Mouse (Mus musculus) ovary, postnatal 14 days (tissue): ENCODE measurements at regions not wholly inside any gene's neighbourhood (a gene's known extent, or its start where the extent isn't known, plus 50 kb on each side); places are given as distances from the start of the nearest gene placed in this dataset.
A peak's percentile ranks its signal among the peaks of the same experiment; 100 is the strongest.

Experiments
- DNase-seq: peaks from one replicate; pipeline ENCODE4 v3.0.0; 2022; ENCODE audit warnings: low spot score

DNA sequence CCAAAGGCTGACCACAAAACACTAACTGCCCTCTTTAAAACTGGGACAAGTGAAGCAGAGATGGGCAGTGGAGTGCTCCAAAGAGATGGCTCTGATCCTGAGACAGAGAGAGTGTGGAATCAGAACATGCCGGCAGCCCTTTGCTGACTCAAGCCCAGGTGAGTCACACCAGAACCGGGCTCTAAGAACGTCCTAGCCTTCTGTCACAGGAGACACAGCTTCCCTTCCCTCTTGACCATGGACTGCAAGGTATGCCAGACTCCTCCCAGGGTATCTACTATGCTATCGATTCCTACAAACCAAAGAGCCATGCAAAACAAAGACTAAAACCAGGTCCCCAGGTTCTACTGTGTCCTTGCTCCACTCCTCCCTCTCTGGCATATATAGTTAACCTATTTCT lies 98.0 kb downstream of the Dhx15 start:
- no peak for DNase-seq

DNA sequence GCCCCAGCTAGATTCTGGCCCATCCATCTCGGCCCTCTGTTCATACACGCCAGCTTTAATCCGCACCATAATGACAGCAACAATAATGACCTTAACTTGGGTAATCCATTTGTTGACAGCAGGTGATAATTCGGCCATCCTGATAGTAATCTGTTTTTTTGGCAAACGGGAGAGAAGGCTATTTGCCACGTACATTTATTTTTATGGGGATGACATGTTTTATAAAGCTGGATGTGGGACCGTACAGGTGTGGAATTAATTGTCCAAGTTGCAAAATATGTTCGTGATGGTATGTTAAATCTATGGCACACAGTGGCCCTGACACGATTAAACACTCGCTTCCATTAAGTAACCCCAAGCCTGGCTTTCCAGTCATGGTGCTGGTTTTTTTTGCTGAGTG lies 102.2 kb downstream of the Dhx15 start:
- no peak for DNase-seq

DNA sequence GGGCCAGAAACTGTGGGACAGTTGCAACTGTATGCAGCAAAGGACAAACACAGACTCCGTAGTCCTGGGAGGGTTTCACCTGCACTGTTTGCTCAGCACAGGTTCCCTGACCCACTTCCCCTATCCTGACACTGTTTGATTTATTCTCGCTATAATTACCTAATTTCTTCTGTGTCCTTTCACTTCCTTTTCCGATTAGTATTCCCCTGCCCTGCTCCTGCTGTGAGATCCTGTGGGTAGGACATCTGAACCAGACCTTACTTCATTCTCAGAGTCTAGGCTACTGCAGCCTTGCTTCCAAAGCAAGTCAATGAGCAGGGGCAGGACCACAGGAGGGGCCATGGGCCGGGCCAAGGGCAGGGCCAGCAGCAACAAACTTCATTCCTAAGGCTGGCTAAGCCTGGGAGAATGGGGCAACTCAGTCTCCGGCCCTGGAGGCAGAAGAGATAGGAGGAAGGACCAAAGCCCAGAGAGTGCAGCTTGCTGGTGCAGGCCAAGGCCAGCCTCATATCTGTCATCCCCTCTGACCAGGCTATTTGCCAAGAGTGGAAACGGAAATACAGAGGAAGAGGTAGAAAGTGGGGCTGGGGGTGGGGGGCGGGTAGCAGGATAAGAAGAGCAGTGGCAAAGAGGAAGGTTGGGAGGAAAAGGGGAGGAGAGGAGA lies 103.4 kb downstream of the Dhx15 start:
- DNase-seq = no peak

DNA sequence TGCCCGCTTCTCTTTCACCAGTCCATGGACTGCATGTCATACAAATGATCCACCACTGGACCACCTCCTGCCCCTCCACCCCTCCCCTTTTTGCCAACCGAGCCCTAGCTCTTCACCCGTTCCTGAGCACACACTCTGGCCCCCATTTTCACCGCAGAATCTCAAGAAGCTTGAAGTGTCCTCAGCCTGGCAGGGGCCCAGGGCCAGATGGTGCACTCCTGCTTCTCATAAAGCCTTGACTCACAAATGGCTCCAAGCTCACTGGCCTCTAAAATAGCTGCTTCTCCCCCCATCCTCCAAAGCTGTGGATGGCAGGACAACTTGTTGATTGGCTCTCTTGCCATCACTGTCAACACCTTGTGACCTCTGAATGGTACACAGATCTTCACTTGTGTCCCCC lies 110.0 kb downstream of the Dhx15 start:
- DNase-seq = no peak

DNA sequence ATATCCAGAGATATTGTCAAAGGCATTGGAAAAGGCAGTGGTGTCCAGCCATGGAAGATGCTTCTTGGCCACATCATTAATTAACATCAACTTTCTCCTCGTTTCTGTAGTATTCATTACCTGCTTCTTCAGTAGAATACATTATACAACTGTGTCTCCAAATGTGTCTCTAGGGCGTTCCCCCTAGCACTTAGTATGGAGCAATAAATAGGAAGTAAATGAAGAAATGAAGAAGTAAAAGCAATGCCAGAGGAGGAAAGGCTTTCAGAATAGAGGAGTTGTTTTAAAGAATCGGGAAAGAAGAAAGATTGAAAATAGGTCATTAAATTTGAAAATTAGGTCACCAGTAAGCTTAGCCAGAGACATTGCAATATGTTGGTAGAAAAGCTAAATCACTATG lies 112.6 kb downstream of the Dhx15 start:
- no peak for DNase-seq

DNA sequence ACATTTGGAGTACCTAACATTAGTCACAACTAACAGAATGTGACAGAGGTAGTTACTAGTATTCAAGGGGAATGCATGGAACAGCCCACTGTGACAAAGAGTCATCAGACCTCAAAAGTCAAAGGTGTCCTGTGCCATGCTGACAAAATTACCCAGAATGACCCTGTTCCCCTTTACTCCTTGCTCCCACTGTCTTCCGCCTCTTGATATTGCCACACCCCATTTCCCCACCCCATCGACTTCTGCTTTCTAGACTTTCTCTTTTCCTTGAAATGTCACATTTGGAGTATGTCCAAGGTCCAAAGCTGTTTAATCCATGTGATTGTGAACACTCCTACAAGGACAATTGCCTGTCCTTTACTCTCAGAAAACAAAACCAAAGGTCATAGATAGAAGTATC lies 115.2 kb downstream of the Dhx15 start:
- no peak for DNase-seq

DNA sequence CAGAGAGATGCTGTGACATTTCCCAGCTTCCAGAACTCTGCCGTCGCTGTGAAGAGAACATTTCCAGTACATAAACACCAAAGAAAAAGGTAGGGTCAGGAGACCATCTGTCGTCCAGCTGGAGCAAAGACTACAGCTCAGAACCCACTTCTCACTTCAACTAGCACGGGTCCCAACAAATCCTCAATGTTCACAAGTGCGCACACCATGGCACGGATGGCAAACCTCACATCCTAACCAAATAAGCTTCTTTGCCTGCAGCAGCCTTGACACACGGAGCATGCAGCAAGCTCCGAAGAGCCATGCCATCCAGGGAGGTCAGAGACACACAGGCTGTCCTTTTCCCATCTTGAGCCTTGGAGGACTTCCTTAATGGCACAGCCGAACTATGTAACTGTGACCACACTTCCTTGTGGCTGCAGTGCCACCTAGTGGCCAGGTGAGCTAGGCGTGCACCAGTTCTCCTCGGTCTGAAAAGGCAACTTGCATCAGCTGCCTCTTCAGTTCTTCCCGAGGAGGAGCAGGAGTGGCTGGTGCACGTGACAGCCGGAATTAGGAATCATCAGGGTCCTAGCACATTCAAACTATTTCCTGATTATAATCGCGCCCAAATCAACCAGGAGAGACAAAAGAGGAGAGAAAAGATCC lies 125.4 kb downstream of the Dhx15 start:
- peak; percentile 83 for DNase-seq

DNA sequence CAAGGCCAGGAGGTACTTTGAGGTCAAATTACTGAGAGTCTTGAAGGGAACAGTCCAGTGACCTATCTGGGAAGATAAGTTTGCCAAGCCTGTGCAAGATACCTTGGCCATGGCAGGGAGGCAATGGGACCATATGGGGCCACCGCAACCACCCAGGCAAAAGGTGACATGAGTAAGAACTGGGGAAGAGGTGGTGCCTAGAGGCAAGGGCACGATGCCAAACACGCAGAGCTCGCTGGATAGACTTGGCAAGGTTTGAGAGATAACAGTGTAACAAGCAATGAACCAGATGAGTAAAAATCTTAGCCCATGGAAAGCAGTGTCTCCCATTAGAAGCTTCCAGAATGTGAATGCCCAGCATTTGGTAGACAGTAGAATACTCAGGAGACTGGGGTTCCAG lies 128.1 kb downstream of the Dhx15 start:
- DNase-seq = no peak

DNA sequence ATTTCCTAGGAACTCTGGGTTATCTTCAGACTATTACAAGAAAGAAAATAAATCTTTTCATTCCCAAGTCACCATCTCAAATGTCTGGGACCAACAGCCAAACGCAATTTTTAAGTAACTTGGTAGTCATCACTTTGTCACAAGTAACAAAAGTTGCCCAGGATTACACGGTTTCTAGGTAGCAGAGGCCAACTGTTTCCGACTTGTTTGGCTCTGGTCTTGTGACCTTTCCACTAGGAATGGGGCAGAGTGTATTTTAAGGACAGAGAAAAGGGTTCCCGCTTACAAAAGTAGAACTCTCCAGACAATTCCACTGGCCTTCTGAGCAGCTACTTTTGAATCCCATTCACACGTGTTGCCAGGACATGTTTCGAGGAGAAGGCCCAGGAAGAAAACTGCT lies 129.1 kb downstream of the Dhx15 start:
- no peak for DNase-seq

DNA sequence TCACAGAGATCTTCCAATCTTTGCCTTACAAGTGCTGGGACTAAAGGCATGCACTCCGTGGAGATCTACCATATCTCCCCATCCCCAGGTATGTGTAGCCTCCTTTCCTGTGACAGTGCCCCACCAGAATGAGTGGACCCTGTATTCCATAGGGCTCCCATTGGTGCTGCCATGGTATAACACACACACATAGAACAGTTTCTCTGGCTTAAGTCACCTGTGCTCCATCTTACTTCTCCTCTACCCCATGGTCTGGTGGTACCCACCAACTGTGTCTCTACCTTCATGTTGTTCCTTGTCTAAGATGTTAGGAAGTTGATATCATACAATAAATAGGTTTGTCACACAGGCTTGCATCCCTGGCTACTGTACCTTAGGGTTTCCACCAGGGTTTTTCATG lies 133.1 kb downstream of the Dhx15 start:
- DNase-seq = no peak

DNA sequence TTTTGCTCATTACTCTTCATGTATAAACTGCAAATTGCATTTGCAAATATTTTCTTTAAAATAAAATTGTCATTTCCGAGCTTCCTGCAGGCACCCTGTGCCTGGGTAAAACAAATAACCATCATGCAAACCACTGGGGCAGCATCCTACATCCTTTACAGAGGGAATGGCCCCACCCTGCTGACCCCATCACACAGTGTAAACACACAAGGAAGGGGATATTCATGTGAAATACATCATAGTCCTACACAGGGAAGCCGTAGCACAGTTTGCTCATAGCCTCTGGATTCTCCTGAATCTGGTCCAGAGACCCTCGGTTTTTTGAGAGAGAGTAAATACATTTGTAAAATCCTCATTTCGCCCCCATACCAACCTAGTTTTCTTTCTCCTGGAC lies 138.2 kb downstream of the Dhx15 start:
- no peak for DNase-seq

DNA sequence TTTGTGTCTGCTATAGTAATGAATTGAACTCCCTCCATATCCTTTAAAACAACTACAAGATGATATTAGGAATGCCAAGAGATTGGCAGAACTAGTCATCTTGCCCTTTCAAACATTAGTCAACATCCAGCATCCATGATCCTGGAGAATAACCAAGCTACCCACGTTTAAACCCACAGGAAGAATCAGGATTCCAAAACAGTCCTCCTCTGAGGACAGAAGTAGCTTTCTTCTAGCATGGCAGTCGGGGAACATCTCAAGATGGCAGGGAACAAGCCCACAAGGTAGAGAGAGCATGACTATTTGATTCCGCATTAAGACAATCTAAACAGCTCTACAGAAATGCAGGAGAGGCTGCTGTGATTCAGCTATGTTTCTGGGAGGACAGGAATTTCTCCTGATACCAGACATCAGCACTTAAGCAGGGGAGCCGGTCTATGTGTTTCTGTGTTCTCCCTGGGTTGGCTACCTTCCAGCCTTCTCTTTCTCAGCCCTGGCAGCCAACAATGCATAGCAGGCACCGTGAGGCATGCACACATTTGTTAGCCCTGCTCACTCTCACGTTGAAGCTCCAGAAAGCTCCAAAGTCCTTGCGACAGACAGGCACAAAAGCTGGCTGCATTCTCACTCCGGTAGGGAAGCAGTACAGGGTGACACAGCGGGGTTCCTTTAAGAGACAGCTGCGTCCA lies 138.8 kb downstream of the Dhx15 start:
- DNase-seq = no peak

DNA sequence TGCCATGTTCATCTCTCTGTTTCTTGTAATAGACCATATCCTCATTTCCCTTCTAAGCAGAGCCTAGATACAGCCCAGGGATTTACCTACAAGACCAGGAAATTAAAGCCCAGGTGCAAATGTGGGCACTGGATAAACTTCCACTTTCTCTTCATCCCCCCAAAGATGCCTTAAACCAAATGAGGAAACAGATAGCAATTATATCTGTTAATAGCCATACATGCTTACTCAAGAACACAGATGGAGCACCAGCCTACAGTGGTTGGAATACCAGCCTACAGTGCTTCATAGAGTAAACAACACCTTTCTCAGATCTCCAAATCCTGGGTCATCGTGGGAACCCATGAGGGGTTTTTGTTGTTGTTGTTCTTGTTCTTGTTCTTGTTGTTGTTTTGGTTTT lies 141.5 kb downstream of the Dhx15 start:
- no peak for DNase-seq

DNA sequence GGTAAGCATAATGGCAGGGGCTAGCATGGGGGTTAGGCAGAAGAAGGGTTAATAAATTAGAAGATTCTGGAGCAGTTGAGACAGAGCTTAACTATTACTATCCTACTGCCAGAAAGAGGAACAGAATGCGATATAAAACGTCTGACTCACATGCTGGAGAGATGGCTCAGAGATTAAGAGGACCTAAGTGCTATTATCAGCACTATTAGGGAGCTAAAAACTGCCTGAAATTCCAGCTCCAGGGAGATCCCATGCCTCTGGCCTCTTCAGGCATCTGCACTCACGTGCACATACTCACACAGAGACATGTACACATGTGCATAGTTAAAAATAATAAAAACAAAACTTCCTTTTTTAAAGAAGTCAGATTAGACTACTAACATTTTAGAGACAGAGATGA lies 143.6 kb downstream of the Dhx15 start:
- no peak for DNase-seq

DNA sequence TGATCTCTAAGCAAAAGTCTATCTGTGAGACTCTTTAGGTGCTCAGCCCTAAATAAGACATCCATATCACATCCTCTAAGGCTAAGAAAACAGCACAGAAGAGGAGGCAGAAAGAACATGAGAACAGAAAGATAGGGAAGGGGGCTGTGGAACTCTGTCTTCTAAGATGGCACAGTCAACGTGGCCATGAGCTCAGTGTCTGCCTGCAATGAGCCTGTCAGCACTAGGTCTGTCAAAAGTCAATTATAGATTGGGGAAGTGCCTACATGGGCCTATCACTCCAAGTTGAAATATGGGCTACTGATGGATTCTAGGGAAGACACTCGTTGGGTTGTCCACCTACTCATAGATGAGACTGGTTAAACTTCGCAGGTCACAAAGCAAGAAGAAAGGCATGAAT lies 146.2 kb downstream of the Dhx15 start:
- no peak for DNase-seq

DNA sequence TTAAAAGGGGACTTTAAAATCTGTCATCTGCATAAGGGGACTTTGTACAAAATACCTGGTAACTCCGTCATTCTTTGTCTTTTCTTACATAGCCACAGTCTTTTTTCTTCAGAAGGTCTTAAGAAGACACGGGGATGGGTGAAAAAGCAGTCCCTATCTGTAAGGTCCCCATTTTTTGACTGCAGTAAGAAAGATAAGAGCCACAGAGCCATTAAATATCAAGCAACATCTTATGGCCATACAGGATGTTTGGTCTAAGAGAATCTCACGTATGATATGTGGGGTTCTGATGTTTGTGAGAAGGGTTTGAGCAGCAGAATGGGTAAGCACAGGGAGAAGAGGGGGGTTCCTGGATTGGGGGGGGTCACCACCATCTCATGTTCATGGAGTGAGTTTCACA lies 148.9 kb downstream of the Dhx15 start:
- DNase-seq = no peak

DNA sequence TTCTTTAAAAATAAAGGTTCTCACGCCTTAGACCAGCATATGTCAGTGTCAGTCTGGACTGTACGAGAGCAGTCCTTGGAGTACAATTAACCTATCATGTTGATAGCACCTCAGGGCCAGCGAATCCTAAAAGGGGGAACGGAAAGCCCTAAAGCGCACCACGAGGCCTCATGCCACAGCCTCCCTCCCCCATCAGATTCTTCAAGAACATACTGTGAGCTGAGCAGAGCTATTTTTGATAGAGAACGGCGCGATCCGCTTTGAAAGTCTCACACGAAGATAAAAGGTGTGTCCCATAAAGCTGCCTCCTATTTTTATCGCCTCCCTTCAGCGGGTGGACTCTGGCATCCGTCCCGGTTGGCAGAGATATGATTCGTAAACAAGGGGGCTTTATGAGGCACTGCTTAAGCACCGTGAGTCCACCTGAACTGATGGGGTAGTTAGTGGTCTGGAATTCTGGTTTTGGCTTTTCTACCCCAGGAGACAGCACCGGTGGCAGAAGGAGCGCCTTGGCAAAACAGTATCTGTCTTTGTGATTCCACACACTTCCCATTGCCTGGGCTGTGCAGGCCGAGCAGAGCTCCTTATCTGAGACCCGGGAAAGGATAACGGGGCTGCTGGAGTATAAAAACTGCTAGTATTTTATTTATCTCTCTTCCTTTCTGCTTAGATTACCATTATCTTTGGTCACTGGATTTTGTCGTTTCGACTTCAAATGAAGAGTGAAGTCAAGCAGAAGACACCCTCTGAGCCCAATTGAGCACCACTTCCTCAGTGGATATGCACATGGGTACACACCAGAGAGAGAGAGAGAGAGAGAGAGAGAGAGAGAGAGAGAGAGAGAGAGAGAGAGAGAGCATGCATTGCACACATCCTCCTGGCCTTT lies 149.6 kb downstream of the Dhx15 start:
- DNase-seq = no peak

DNA sequence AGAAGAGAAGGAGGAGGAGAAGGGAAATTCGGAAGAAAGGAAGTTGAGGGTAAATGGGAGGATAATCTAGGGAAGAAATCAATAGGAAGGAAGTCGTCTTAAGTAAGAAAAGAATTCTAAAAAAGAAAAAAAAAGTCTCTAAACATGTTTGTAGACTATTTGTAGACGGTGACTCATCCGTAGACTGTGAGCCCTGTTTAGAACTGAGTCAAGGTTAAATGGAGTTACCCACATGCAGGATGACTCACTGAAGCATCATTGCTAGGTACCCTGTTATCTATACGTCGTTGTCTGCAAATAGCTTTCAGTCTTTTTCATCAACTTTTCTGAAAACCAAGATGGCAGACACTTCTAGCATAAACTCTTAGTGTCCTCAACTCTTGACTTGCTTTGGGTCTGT lies 155.0 kb downstream of the Dhx15 start:
- DNase-seq = no peak

DNA sequence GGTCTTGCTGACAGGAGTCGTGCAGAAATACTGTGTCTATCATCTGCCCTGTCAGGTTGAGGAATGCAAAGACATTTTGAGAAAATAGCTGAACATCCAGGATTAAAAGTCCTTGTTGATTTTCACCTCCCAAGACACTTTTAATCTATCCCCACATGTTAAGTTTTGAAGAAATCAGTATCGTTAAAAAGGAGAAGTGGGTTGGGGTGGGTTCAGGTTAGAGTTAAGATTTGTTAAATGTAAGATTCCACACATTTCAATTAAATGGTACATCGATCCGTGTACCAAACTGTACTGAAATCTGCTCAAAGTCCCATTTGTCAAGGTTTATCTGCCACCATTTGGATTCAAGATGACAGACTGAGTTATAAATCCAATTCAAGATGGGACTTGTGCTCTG lies 162.8 kb downstream of the Dhx15 start:
- DNase-seq = no peak

DNA sequence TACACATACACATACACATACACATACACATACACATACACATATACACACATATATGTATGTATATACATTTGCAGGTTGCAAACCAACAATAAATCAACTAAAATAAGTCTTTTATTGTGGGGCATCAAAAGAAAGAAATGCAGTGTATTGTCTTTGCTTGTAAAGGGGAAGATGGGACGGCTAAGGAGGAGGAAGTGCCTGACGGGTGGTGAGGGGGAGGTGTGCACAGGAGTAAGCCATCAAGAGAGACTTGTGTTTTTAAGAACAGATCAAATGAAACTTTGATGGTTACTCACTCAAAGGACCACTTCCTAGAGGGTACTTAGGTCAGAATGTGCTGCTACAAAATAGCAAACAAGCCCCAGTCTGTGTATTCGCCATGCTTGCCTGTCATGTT lies 164.2 kb downstream of the Dhx15 start:
- DNase-seq = no peak

DNA sequence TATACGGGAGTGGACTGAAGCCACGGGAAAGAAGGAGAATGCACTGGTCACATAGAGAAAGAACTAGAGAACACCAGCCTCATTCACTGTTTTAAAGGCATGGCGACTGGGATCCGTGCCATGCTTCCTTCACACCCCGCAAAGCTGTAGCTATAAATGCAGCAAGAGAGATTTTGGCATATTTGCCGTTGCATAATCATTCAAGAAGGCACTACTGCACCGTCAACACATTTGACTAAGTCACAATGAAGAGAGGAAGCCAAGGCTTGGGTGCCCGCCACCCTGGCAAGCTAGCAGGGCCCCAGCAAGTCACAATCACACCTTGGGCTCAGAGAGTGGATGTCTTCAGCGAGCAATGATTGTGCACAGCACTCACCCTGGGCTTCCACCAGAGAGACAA lies 167.1 kb downstream of the Dhx15 start:
- DNase-seq = no peak

DNA sequence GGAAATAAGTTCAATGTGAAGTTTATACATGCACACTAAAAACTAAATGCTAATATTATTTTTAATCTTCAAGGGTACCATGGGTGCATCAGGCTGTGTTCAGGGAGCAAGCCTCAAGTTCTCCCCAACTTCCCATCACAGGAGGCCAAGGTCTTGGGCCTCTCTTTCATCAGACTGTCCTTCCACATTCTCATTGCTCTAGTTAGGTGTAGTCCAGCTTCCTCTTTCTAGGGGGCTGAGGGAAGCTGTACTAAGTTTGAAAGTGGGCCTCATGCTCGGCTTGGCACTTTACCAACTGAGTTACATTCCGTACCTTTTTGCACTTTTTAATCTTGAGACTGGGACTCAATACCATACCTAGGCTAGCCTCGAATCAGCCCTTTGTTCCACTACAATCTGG lies 173.3 kb downstream of the Dhx15 start:
- DNase-seq = no peak

DNA sequence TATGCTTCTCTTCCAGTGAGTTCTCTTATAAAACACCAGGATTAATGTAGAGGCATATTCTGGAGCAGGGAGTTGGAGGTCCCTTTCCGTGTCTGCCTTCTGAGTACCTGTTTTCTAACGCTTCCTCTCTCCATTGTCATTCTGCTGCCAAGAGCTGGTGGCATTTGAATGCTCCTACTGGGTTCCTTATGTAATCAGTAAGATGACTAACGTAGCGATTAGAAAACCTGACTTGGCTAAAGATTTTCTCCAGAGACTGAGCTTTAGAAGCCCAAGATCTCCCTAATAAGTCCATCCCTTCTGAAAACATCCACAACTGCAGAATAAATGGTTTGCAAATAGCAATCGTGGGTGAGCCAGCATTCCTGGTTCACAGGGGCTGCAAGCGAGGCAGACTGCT lies 174.5 kb downstream of the Dhx15 start:
- DNase-seq = no peak
